8 mouse cellular contexts compared by ENCODE assay signal in the genomic region with DNA sequence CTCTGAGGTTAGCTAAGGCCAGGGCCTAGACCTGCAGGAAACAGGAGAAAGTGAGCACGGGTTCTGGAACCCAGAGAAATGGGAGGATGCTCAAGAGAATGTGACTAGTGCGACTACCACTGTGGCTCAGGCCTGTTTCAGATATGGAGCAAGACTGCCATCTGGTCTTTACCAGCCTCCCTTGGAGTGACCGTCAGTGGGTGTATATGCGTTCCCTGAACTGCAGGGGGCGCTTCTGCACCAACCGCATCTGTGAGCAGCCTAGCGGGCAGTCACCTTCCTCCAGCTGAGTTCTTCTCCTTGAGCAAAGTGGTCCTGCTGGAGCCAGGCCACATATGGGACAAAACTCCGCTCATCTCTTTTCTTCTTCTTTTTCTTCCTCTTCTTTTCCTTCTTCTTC. TPM values are rescaled to one million over a fixed set of nuclear protein-coding genes. Genes with fewer than 3 reads are reported as not detected.
DNase-seq lines count a peak whose midpoint lies in the region; ATAC-seq and TF ChIP-seq lines count a peak whose summit lies in the region.

No protein-coding gene starts in this region.

- peaks cover 8% of the 10 kb centered on the region; the same call in 1 of the 2 replicates for H3K27me3 ChIP-seq in heart, embryonic 10.5 days (ENCODE audit: insufficient read depth, poor library complexity, severe bottlenecking)
- no peaks in the 10 kb centered on the region for H3K27me3 ChIP-seq in liver, embryonic 14.5 days (ENCODE audit: control insufficient read depth, insufficient read depth, low read length)

- peaks cover 8% of the 10 kb centered on the region; the same call in 1 of the 2 replicates for H3K4me1 ChIP-seq in heart, embryonic 10.5 days
- peaks cover 0 to 7% of the 10 kb centered on the region in 2 experiments; a peak in 1 of 4 replicates for H3K4me1 ChIP-seq in liver, embryonic 14.5 days (replicated peaks; ENCODE audit: control insufficient read depth in 2 of 2, insufficient read depth in 2 of 2, low read length in 1 of 2)

- H3K4me3 ChIP-seq in heart, embryonic 10.5 days: no peak overlapping the region
- no peak overlapping the region for H3K4me3 ChIP-seq in liver, embryonic 14.5 days (ENCODE audit: insufficient read depth in 1 of 2, low read depth in 2 of 2, low read length in 2 of 2)

- H3K9me3 ChIP-seq in heart, embryonic 10.5 days: no peaks in the 10 kb centered on the region
- no peaks in the 10 kb centered on the region for H3K9me3 ChIP-seq in liver, embryonic 14.5 days (ENCODE audit: control insufficient read depth, low read length)

- no peak overlapping the region for H3K9ac ChIP-seq in liver, embryonic 14.5 days (replicated peaks)

- intact Hi-C loops in heart, postnatal 36 days (cut with DNase I): no loop called here
- intact Hi-C loops in left cerebral cortex, postnatal 25 days (cut with DNase I): no loop called here

- H3K4me2 ChIP-seq in liver, embryonic 14.5 days (ENCODE audit: low read depth): no peak overlapping the region

- 33% methylated on average over 8 of the region's 8 CpGs for WGBS in heart, embryonic 10.5 days
- WGBS in liver, embryonic 14.5 days (ENCODE audit: insufficient replicate concordance): 26% methylated on average over 8 of the region's 8 CpGs

- H3K27ac ChIP-seq in heart, embryonic 10.5 days: no peak overlapping the region
- no peak overlapping the region for H3K27ac ChIP-seq in liver, embryonic 14.5 days

- no peak for TF ChIP-seq EP300 in liver, embryonic 14.5 days (IDR thresholded peaks at IDR 0.05; ENCODE audit: low read depth)

- H3K36me3 ChIP-seq in heart, embryonic 10.5 days: no peaks in the 10 kb centered on the region
- no peaks in the 10 kb centered on the region for H3K36me3 ChIP-seq in liver, embryonic 14.5 days (replicated peaks; ENCODE audit: control insufficient read depth, insufficient read depth, low read depth)

- peak; percentile 64 for ATAC-seq in liver, embryonic 14.5 days (ENCODE audit: insufficient read depth)
- ATAC-seq in cerebellum, adult (ENCODE audit: insufficient number of reproducible peaks, low FRiP score, low TSS enrichment): no peak

- peak; percentile 89 for DNase-seq in heart, embryonic 10.5 days (ENCODE audit: low spot score)
- no peak for DNase-seq in heart, postnatal 36 days
- peak; percentile 84 for DNase-seq in A20 (ENCODE audit: low read depth, low spot score)
- DNase-seq in adrenal gland, postnatal 14 days: peak; percentile 72
- peak in 1 of 3 experiments; percentile 59 for DNase-seq in liver, embryonic 14.5 days (ENCODE audit: low read depth in 3 of 3, low spot score in 3 of 3)
- DNase-seq in yolk sac, embryonic 10.5 days (ENCODE audit: low spot score): no peak
- DNase-seq in left cerebral cortex, postnatal 25 days (ENCODE audit: low spot score in 2 of 2): no peak

- TF ChIP-seq CTCF in liver, embryonic 14.5 days (IDR thresholded peaks at IDR 0.05; ENCODE audit: low read depth): peak; percentile 96

RNA-seq across cellular contexts. Expression of a gene that starts 15.1 kb away (rescaled TPM):
- 0.89 and 1.1 TPM in 2 replicates for polyA plus RNA-seq in heart, embryonic 10.5 days (2016; fragmentation: Nextera tagmentation; extraction: Ambion mirVana)
- total RNA-seq in heart, postnatal 36 days (2021): 1 to 10 TPM in 1 of 2 experiments, under 1 TPM in 1; 0.95 to 1.0 TPM
- total RNA-seq in adrenal gland, postnatal 14 days (2021): 1.3 and 1.6 TPM in 2 replicates
- 9.2 and 9.5 TPM in 2 replicates for polyA plus RNA-seq in liver, embryonic 14.5 days (2012; rRNA removed)
- 4.9 and 5.6 TPM in 2 replicates for polyA plus RNA-seq in liver, embryonic 14.5 days (2014; fragmentation: Nextera tagmentation; extraction: Ambion mirVana)
- total RNA-seq in left cerebral cortex, postnatal 25 days (2021): under 1 TPM; 0.44 to 0.89 TPM

RNA-seq across cellular contexts. Expression of a gene that starts 15.6 kb away (rescaled TPM):
- 89.4 and 114 TPM in 2 replicates for polyA plus RNA-seq in heart, embryonic 10.5 days (2016; fragmentation: Nextera tagmentation; extraction: Ambion mirVana)
- total RNA-seq in heart, postnatal 36 days (2021): 10 to 100 TPM; 12.5 to 15.6 TPM
- total RNA-seq in adrenal gland, postnatal 14 days (2021): 29.9 and 38.0 TPM in 2 replicates
- 47.9 and 52.0 TPM in 2 replicates for polyA plus RNA-seq in liver, embryonic 14.5 days (2012; rRNA removed)
- polyA plus RNA-seq in liver, embryonic 14.5 days (2014; fragmentation: Nextera tagmentation; extraction: Ambion mirVana): 84.6 and 94.7 TPM in 2 replicates
- 10 to 100 TPM; 29.8 to 30.2 TPM for total RNA-seq in left cerebral cortex, postnatal 25 days (2021)

RNA-seq across cellular contexts. Expression of a gene that starts 22.5 kb away (rescaled TPM):
- 6.6 and 9.0 TPM in 2 replicates for polyA plus RNA-seq in heart, embryonic 10.5 days (2016; fragmentation: Nextera tagmentation; extraction: Ambion mirVana)
- 10 to 100 TPM; 13.8 to 13.9 TPM for total RNA-seq in heart, postnatal 36 days (2021)
- total RNA-seq in adrenal gland, postnatal 14 days (2021): 44.4 and 56.2 TPM in 2 replicates
- polyA plus RNA-seq in liver, embryonic 14.5 days (2012; rRNA removed): 6.8 and 7.2 TPM in 2 replicates
- 4.3 and 4.6 TPM in 2 replicates for polyA plus RNA-seq in liver, embryonic 14.5 days (2014; fragmentation: Nextera tagmentation; extraction: Ambion mirVana)
- 10 to 100 TPM; 10.5 to 11.1 TPM for total RNA-seq in left cerebral cortex, postnatal 25 days (2021)

RNA-seq across cellular contexts. Expression of a gene that starts 26.8 kb away (rescaled TPM):
- 0.23 TPM in 2 replicates for polyA plus RNA-seq in heart, embryonic 10.5 days (2016; fragmentation: Nextera tagmentation; extraction: Ambion mirVana)
- total RNA-seq in heart, postnatal 36 days (2021): not detected
- 0.30 TPM in 1 of 2 replicates, not detected in the other for total RNA-seq in adrenal gland, postnatal 14 days (2021)
- not detected in 2 replicates for polyA plus RNA-seq in liver, embryonic 14.5 days (2012; rRNA removed)
- polyA plus RNA-seq in liver, embryonic 14.5 days (2014; fragmentation: Nextera tagmentation; extraction: Ambion mirVana): not detected in 2 replicates
- total RNA-seq in left cerebral cortex, postnatal 25 days (2021): 1 to 10 TPM in 1 of 2 experiments, under 1 TPM in 1; 0.37 to 2.0 TPM

Comparison
In these comparisons a context has a peak if more than half of its experiments do, and no peak if none do; other contexts are left out.
1. DNase-seq: peak in heart, embryonic 10.5 days (single experiment), A20 (single experiment) and adrenal gland, postnatal 14 days (single experiment); none in heart, postnatal 36 days (0 of 2), yolk sac, embryonic 10.5 days (single experiment) and left cerebral cortex, postnatal 25 days (0 of 2).